Mouse (Mus musculus) hindbrain, embryonic 13.5 days (tissue): Measurements from ENCODE around the gene Rps27. TPM values are rescaled to one million over a fixed set of nuclear protein-coding genes. Genes with fewer than 3 reads are reported as not detected.

Source experiments
- ATAC-seq: fragments of 200-750 bp; cut with Nextera tagmentation; 2 replicates; pipeline ENCODE4 v1.8.0; 2017; ENCODE audit warnings: moderate TSS enrichment; ENCODE audit not compliant: low FRiP score
- H3K27ac ChIP-seq: fragments of 300-500 bp; sonication (generic); 2 replicates; pipeline ENCODE4 v1.5.1; 2015; ENCODE audit warnings: inconsistent platforms, mild to moderate bottlenecking, moderate library complexity
- H3K27me3 ChIP-seq: fragments of 300-500 bp; sonication (generic); 2 replicates; pipeline ENCODE4 v1.6.1; 2015; ENCODE audit warnings: mild to moderate bottlenecking, inconsistent platforms
- H3K36me3 ChIP-seq: fragments of 300-500 bp; sonication (generic); 2 replicates; pipeline ENCODE4 v1.6.1; 2015; ENCODE audit warnings: mild to moderate bottlenecking, inconsistent platforms
- H3K4me1 ChIP-seq: fragments of 300-500 bp; sonication (generic); replicated peaks from 2 replicates; pipeline ENCODE4 v1.6.1; 2015; ENCODE audit warnings: inconsistent platforms
- H3K4me2 ChIP-seq: fragments of 300-500 bp; sonication (generic); 2 replicates; pipeline ENCODE4 v1.6.1; 2015; ENCODE audit warnings: inconsistent platforms, mild to moderate bottlenecking, moderate library complexity
- H3K4me3 ChIP-seq: fragments of 300-500 bp; sonication (generic); 2 replicates; pipeline ENCODE4 v1.5.1; 2015; ENCODE audit warnings: mild to moderate bottlenecking, inconsistent platforms
- H3K9ac ChIP-seq: fragments of 300-500 bp; sonication (generic); 2 replicates; pipeline ENCODE4 v1.6.1; 2015; ENCODE audit warnings: mild to moderate bottlenecking, inconsistent platforms
- H3K9me3 ChIP-seq: fragments of 300-500 bp; sonication (generic); 2 replicates; pipeline ENCODE4 v1.6.1; 2016; ENCODE audit warnings: inconsistent platforms
- WGBS: fragments of 180-500 bp; shearing (Covaris S2); methylation state at CpG from one replicate; pipeline ENCODE4 v1.1.7; 2015; 5-methylcytosine and 5-hydroxymethylcytosine counted together
- polyA plus RNA-seq: library from polyadenylated mRNA; unstranded; fragments of >200 nt; fragmentation: Nextera tagmentation; extraction: Ambion mirVana; gene quantifications from 2 replicates; pipeline ENCODE4 v1.2.1, GENCODE M21; 2015

The Rps27 gene
- polyA plus RNA-seq, 1 experiment from 2014 or later = 1,153 TPM

GRCm38 (mm10) chr3:90203619-90204018, 9.8 kb downstream of the Rps27 start:
- Histone ChIP-seq H3K9me3 (no peaks in the 10 kb centered on the region), H3K4me3 (no peak overlapping the region), H3K9ac (no peak overlapping the region), H3K27ac (no peak overlapping the region), H3K4me1 (no peaks in the 10 kb centered on the region), H3K4me2 (no peak overlapping the region), H3K36me3 (peaks cover 17% of the 10 kb centered on the region), H3K27me3 (no peaks in the 10 kb centered on the region)
- no peak for ATAC-seq
- 78% methylated on average over 5 of the region's 5 CpGs for WGBS

GRCm38 (mm10) chr3:90202884-90203283, 10.6 kb downstream of the Rps27 start:
- Histone ChIP-seq H3K36me3 (peaks cover 10% of the 10 kb centered on the region), H3K4me2 (no peak overlapping the region), H3K27ac (no peak overlapping the region), H3K9me3 (no peaks in the 10 kb centered on the region), H3K4me3 (no peak overlapping the region), H3K27me3 (no peaks in the 10 kb centered on the region), H3K9ac (no peak overlapping the region), H3K4me1 (no peaks in the 10 kb centered on the region)
- no peak for ATAC-seq
- 62% methylated on average over 1 of the region's 1 CpGs for WGBS

- Histone ChIP-seq H3K4me3 (no peak overlapping the region), H3K27ac (no peak overlapping the region), H3K4me2 (no peak overlapping the region), H3K9me3 (no peaks in the 10 kb centered on the region), H3K4me1 (no peaks in the 10 kb centered on the region), H3K27me3 (no peaks in the 10 kb centered on the region), H3K36me3 (no peaks in the 10 kb centered on the region), H3K9ac (no peak overlapping the region)
- no peak for ATAC-seq
- 91% methylated on average over 1 of the region's 1 CpGs for WGBS
These were observed 15.9 kb downstream of the Rps27 start for GRCm38 (mm10) chr3:90197548-90197947.

GRCm38 (mm10) chr3:90195644-90196043, 17.8 kb downstream of the Rps27 start:
- no peak for ATAC-seq
- WGBS = 86% methylated on average over 1 of the region's 1 CpGs

GRCm38 (mm10) chr3:90194759-90195158, 18.7 kb downstream of the Rps27 start:
- Histone ChIP-seq H3K4me2 (no peak overlapping the region), H3K9ac (no peak overlapping the region), H3K27me3 (no peaks in the 10 kb centered on the region), H3K9me3 (no peaks in the 10 kb centered on the region), H3K27ac (no peak overlapping the region), H3K36me3 (no peaks in the 10 kb centered on the region), H3K4me3 (no peak overlapping the region), H3K4me1 (no peaks in the 10 kb centered on the region)
- ATAC-seq = no peak
- 53% methylated on average over 4 of the region's 4 CpGs for WGBS

More at GRCm38 (mm10) chr3:90195644-90196043, 17.8 kb downstream of the Rps27 start:
- H3K4me2 ChIP-seq = no peak overlapping the region
- no peaks in the 10 kb centered on the region for H3K9me3 ChIP-seq
- no peak overlapping the region for H3K9ac ChIP-seq
- H3K4me1 ChIP-seq = no peaks in the 10 kb centered on the region
- no peaks in the 10 kb centered on the region for H3K36me3 ChIP-seq
- no peak overlapping the region for H3K27ac ChIP-seq
- H3K4me3 ChIP-seq = no peak overlapping the region
- H3K27me3 ChIP-seq = no peaks in the 10 kb centered on the region

- Histone ChIP-seq H3K27me3 (no peaks in the 10 kb centered on the region), H3K9ac (no peak overlapping the region), H3K4me1 (no peaks in the 10 kb centered on the region), H3K4me2 (no peak overlapping the region), H3K9me3 (no peaks in the 10 kb centered on the region), H3K4me3 (no peak overlapping the region), H3K27ac (no peak overlapping the region), H3K36me3 (no peaks in the 10 kb centered on the region)
- ATAC-seq = no peak
- WGBS = 79% methylated on average over 11 of the region's 11 CpGs
These were observed 22.5 kb downstream of the Rps27 start for GRCm38 (mm10) chr3:90190859-90191510.

GRCm38 (mm10) chr3:90183581-90183980, 29.9 kb downstream of the Rps27 start:
- Histone ChIP-seq H3K27ac (no peak overlapping the region), H3K27me3 (no peaks in the 10 kb centered on the region), H3K4me3 (no peak overlapping the region), H3K9me3 (no peaks in the 10 kb centered on the region), H3K4me2 (no peak overlapping the region), H3K9ac (no peak overlapping the region), H3K4me1 (no peaks in the 10 kb centered on the region), H3K36me3 (no peaks in the 10 kb centered on the region)
- 80% methylated on average over 3 of the region's 3 CpGs for whole genome bisulfite sequencing
- ATAC-seq = no peak

- H3K9ac ChIP-seq = no peak overlapping the region
- no peaks in the 10 kb centered on the region for H3K4me1 ChIP-seq
- H3K4me3 ChIP-seq = no peak overlapping the region
- WGBS = 84% methylated on average over 3 of the region's 3 CpGs
- H3K27ac ChIP-seq = no peak overlapping the region
- no peak for ATAC-seq
- H3K27me3 ChIP-seq = no peaks in the 10 kb centered on the region
- H3K4me2 ChIP-seq = no peak overlapping the region
- no peaks in the 10 kb centered on the region for H3K36me3 ChIP-seq
- H3K9me3 ChIP-seq = no peaks in the 10 kb centered on the region
These were observed 33.9 kb downstream of the Rps27 start for GRCm38 (mm10) chr3:90179566-90179965.

Other genes with a start within 250 kb of the Rps27 start
- gene Hax1, start 214.9 kb downstream of the Rps27 start, polyA plus RNA-seq = 127 and 129 TPM in 2 replicates
- 225 and 227 TPM in 2 replicates for gene 4933434E20Rik, start 162.0 kb downstream of the Rps27 start, polyA plus RNA-seq
- 157 TPM in 2 replicates for gene Ubap2l, start 161.0 kb downstream of the Rps27 start, polyA plus RNA-seq
- 392 and 415 TPM in 2 replicates for gene Tpm3, start 141.0 kb downstream of the Rps27 start, polyA plus RNA-seq
- gene Nup210l, start 109.5 kb downstream of the Rps27 start, polyA plus RNA-seq = 0.31 and 0.44 TPM in 2 replicates
- gene Rab13, start within 50 bp of the Rps27 start, polyA plus RNA-seq = 28.9 and 29.8 TPM in 2 replicates
- gene Jtb, start 17.9 kb upstream of the Rps27 start, polyA plus RNA-seq = 87.8 and 96.1 TPM in 2 replicates
- 3.0 TPM in 2 replicates for gene Creb3l4, start 29.9 kb upstream of the Rps27 start, polyA plus RNA-seq
- gene Slc39a1, start 34.5 kb upstream of the Rps27 start, polyA plus RNA-seq = 52.7 and 54.9 TPM in 2 replicates
- gene Crtc2, start 40.5 kb upstream of the Rps27 start, polyA plus RNA-seq = 18.8 and 19.8 TPM in 2 replicates
- gene Dennd4b, start 51.5 kb upstream of the Rps27 start, polyA plus RNA-seq = 4.6 and 5.7 TPM in 2 replicates
- 16.0 and 17.0 TPM in 2 replicates for gene Gatad2b, start 79.5 kb upstream of the Rps27 start, polyA plus RNA-seq
- 24.9 and 26.5 TPM in 2 replicates for gene Slc27a3, start 176.3 kb upstream of the Rps27 start, polyA plus RNA-seq
- 29.9 and 30.1 TPM in 2 replicates for gene Ints3, start 220.0 kb upstream of the Rps27 start, polyA plus RNA-seq